9 mouse cellular contexts compared by ENCODE assay signal in the genomic region with DNA sequence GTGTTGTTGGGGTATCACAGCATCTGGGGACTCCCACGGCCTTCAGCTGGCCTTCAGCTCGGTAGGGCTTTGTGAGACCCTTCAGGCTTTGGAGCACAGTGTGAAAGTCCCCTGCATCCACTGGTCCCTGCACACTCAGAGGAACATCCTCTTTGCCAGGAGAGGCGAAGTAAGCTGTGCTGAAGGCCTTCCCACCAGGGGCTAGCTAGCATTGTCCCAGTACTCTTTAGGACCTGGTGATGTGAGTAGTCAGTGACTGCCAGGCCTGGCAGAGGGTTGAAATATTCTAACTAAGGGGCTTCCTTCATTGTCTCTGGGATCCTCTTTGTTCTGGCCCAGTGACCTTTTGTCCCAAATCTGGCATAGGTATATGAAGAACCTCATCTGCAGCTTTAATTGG. TPM values are rescaled to one million over a fixed set of nuclear protein-coding genes. Genes with fewer than 3 reads are reported as not detected.
A peak's percentile ranks its signal among the peaks of the same experiment; 100 is the strongest.
DNase-seq lines count a peak whose midpoint lies in the region; ATAC-seq and TF ChIP-seq lines count a peak whose summit lies in the region.
"Had no signal": no experiment of that assay in that cellular context is flagged by ENCODE, and none has a peak within 500 bp of the region (broad histone marks: within the 10 kb centered on the region; RNA-seq: fewer than 3 reads in every experiment).

No protein-coding gene starts in this region.

- 68% methylated on average over 3 of the region's 3 CpGs for WGBS in heart, embryonic 13.5 days
- WGBS in neural tube, embryonic 11.5 days, result 59% methylated on average over 3 of the region's 3 CpGs
- WGBS in intestine, embryonic 15.5 days, result 78% methylated on average over 3 of the region's 3 CpGs
- WGBS in olfactory bulb, adult 2 months, result 50% methylated on average over 3 of the region's 3 CpGs

- no peak overlapping the region for H3K4me2 ChIP-seq in heart, embryonic 13.5 days
- no peak overlapping the region for H3K4me2 ChIP-seq in neural tube, embryonic 11.5 days (ENCODE audit: low read depth)
- H3K4me2 ChIP-seq in intestine, embryonic 15.5 days (replicated peaks), result no peak overlapping the region
- H3K4me2 ChIP-seq: liver, embryonic 12.5 days had no signal

- H3K9me3 ChIP-seq in heart, embryonic 13.5 days, result no peaks in the 10 kb centered on the region
- no peaks in the 10 kb centered on the region for H3K9me3 ChIP-seq in neural tube, embryonic 11.5 days (ENCODE audit: control insufficient read depth, low read length)
- H3K9me3 ChIP-seq in intestine, embryonic 15.5 days, result no peaks in the 10 kb centered on the region
- H3K9me3 ChIP-seq: liver, embryonic 12.5 days had no signal

- peaks cover 14% of the 10 kb centered on the region for H3K4me1 ChIP-seq in heart, embryonic 13.5 days
- H3K4me1 ChIP-seq in neural tube, embryonic 11.5 days (ENCODE audit: control insufficient read depth, insufficient read depth, low read length), result peaks cover 4% of the 10 kb centered on the region
- H3K4me1 ChIP-seq in intestine, embryonic 15.5 days (replicated peaks), result peaks cover 8% of the 10 kb centered on the region
- H3K4me1 ChIP-seq in olfactory bulb, adult 2 months (ENCODE audit: control insufficient read depth, insufficient read depth, low read length), result peaks cover 25% of the 10 kb centered on the region
- H3K4me1 ChIP-seq: liver, embryonic 12.5 days had no signal

- no peak overlapping the region for H3K4me3 ChIP-seq in heart, embryonic 13.5 days
- no peak overlapping the region for H3K4me3 ChIP-seq in neural tube, embryonic 11.5 days (ENCODE audit: low read depth, low read length)
- no peak overlapping the region for H3K4me3 ChIP-seq in intestine, embryonic 15.5 days (replicated peaks)
- no peak overlapping the region for H3K4me3 ChIP-seq in olfactory bulb, adult 2 months (ENCODE audit: insufficient read depth, low read depth, low read length)
- H3K4me3 ChIP-seq: liver, embryonic 12.5 days had no signal

- TF ChIP-seq CTCF in olfactory bulb, adult 2 months (IDR thresholded peaks at IDR 0.05; ENCODE audit: insufficient read depth, low read depth, low read length), result no peak

- TF ChIP-seq POLR2A in olfactory bulb, adult 2 months (IDR thresholded peaks at IDR 0.05; ENCODE audit: insufficient read depth, low read depth, low read length), result no peak

- H3K9ac ChIP-seq in heart, embryonic 13.5 days, result peak overlapping the region; percentile 44; the same call in 1 of the 2 replicates
- H3K9ac ChIP-seq in neural tube, embryonic 11.5 days (ENCODE audit: low read length), result peak overlapping the region; percentile 26; the same call in 1 of the 2 replicates
- no peak overlapping the region for H3K9ac ChIP-seq in intestine, embryonic 15.5 days
- H3K9ac ChIP-seq: liver, embryonic 12.5 days had no signal

- H3K27ac ChIP-seq in heart, embryonic 13.5 days (replicated peaks), result peak overlapping the region; percentile 56
- H3K27ac ChIP-seq in neural tube, embryonic 11.5 days (ENCODE audit: low read depth, low read length), result no peak overlapping the region
- H3K27ac ChIP-seq in intestine, embryonic 15.5 days, result 0 out of 2 replicates have a peak overlapping the region, but pooled peaks have one; percentile 36
- H3K27ac ChIP-seq in olfactory bulb, adult 2 months (ENCODE audit: insufficient read depth, low read depth, low read length), result peak overlapping the region; percentile 84
- H3K27ac ChIP-seq: liver, embryonic 12.5 days had no signal

- no peaks in the 10 kb centered on the region for H3K36me3 ChIP-seq in heart, embryonic 13.5 days
- no peaks in the 10 kb centered on the region for H3K36me3 ChIP-seq in neural tube, embryonic 11.5 days (ENCODE audit: control insufficient read depth, insufficient read depth, low read length)
- H3K36me3 ChIP-seq in intestine, embryonic 15.5 days, result no peaks in the 10 kb centered on the region
- H3K36me3 ChIP-seq: liver, embryonic 12.5 days had no signal

- ATAC-seq in heart, embryonic 13.5 days (ENCODE audit: extremely low read depth, insufficient number of reproducible peaks, low FRiP score, low TSS enrichment), result no peak
- no peak for ATAC-seq in neural tube, embryonic 11.5 days (ENCODE audit: insufficient read depth, low FRiP score, low TSS enrichment)
- ATAC-seq in intestine, embryonic 15.5 days, result no peak
- ATAC-seq: liver, embryonic 12.5 days had no signal

- DNase-seq in heart, adult 8-10 months (ENCODE audit: low spot score), result no peak
- DNase-seq in neural tube, embryonic 11.5 days (ENCODE audit: low spot score), result no peak
- DNase-seq in neural tube, embryonic 10.5 days (ENCODE audit: extremely low spot score, low spot score), result no peak
- no peak for DNase-seq in urinary bladder, postnatal 4 days (ENCODE audit: low spot score in 2 of 2)
- DNase-seq in cerebellum, adult 9-10 months, result no peak

- H3K27me3 ChIP-seq in heart, embryonic 13.5 days (replicated peaks), result no peaks in the 10 kb centered on the region
- H3K27me3 ChIP-seq in neural tube, embryonic 11.5 days (ENCODE audit: control insufficient read depth, insufficient read depth, low read length), result no peaks in the 10 kb centered on the region
- H3K27me3 ChIP-seq in intestine, embryonic 15.5 days (replicated peaks), result no peaks in the 10 kb centered on the region
- H3K27me3 ChIP-seq: liver, embryonic 12.5 days had no signal

RNA-seq across cellular contexts. Expression of a gene that starts 13.8 kb away (rescaled TPM):
- 60.7 and 61.4 TPM in 2 replicates for polyA plus RNA-seq in heart, embryonic 13.5 days (2015; fragmentation: Nextera tagmentation; extraction: Ambion mirVana)
- 100 to 1,000 TPM in 3 of 4 experiments, 10 to 100 TPM in 1; 97.3 to 119 (median 109) TPM for total RNA-seq in heart, adult 8-10 months (2022)
- polyA plus RNA-seq in neural tube, embryonic 11.5 days (2014; fragmentation: Nextera tagmentation; extraction: Ambion mirVana), result 24.6 and 24.9 TPM in 2 replicates
- 46.5 and 49.3 TPM in 2 replicates for polyA plus RNA-seq in intestine, embryonic 15.5 days (2015; fragmentation: Nextera tagmentation; extraction: Ambion mirVana)
- not detected in 2 replicates for polyA plus RNA-seq in olfactory bulb, adult 2 months (2012; ENCODE audit: insufficient read depth, insufficient read length, low replicate concordance, missing spikeins)

RNA-seq across cellular contexts. Expression of a gene that starts 14.4 kb away (rescaled TPM):
- 1.5 and 1.9 TPM in 2 replicates for polyA plus RNA-seq in heart, embryonic 13.5 days (2015; fragmentation: Nextera tagmentation; extraction: Ambion mirVana)
- 1 to 10 TPM in 1 of 4 experiments, under 1 TPM in 3; 0.22 to 1.5 (median 0.74) TPM for total RNA-seq in heart, adult 8-10 months (2022)
- polyA plus RNA-seq in neural tube, embryonic 11.5 days (2014; fragmentation: Nextera tagmentation; extraction: Ambion mirVana), result 0.61 and 1.4 TPM in 2 replicates
- polyA plus RNA-seq in intestine, embryonic 15.5 days (2015; fragmentation: Nextera tagmentation; extraction: Ambion mirVana), result 2.0 TPM in 2 replicates
- polyA plus RNA-seq in olfactory bulb, adult 2 months (2012; ENCODE audit: insufficient read depth, insufficient read length, low replicate concordance, missing spikeins), result not detected in 2 replicates

RNA-seq across cellular contexts. Expression of a gene that starts 42.7 kb away (rescaled TPM):
- 6.1 and 6.5 TPM in 2 replicates for polyA plus RNA-seq in heart, embryonic 13.5 days (2015; fragmentation: Nextera tagmentation; extraction: Ambion mirVana)
- 1 to 10 TPM; 4.2 to 4.9 (median 4.6) TPM for total RNA-seq in heart, adult 8-10 months (2022)
- 7.6 and 8.4 TPM in 2 replicates for polyA plus RNA-seq in neural tube, embryonic 11.5 days (2014; fragmentation: Nextera tagmentation; extraction: Ambion mirVana)
- polyA plus RNA-seq in intestine, embryonic 15.5 days (2015; fragmentation: Nextera tagmentation; extraction: Ambion mirVana), result 11.7 and 11.9 TPM in 2 replicates
- polyA plus RNA-seq in olfactory bulb, adult 2 months (2012; ENCODE audit: insufficient read depth, insufficient read length, low replicate concordance, missing spikeins), result not detected in 2 replicates

RNA-seq across cellular contexts. Expression of a gene that starts 52.4 kb away (rescaled TPM):
- polyA plus RNA-seq in heart, embryonic 13.5 days (2015; fragmentation: Nextera tagmentation; extraction: Ambion mirVana), result 192 and 199 TPM in 2 replicates
- 100 to 1,000 TPM; 247 to 395 (median 323) TPM for total RNA-seq in heart, adult 8-10 months (2022)
- polyA plus RNA-seq in neural tube, embryonic 11.5 days (2014; fragmentation: Nextera tagmentation; extraction: Ambion mirVana), result 496 and 500 TPM in 2 replicates
- polyA plus RNA-seq in intestine, embryonic 15.5 days (2015; fragmentation: Nextera tagmentation; extraction: Ambion mirVana), result 257 and 283 TPM in 2 replicates
- 601 and 983 TPM in 2 replicates for polyA plus RNA-seq in olfactory bulb, adult 2 months (2012; ENCODE audit: insufficient read depth, insufficient read length, low replicate concordance, missing spikeins)

RNA-seq across cellular contexts. Expression of a gene that starts 52.4 kb away (rescaled TPM):
- 11.5 and 13.7 TPM in 2 replicates for polyA plus RNA-seq in heart, embryonic 13.5 days (2015; fragmentation: Nextera tagmentation; extraction: Ambion mirVana)
- total RNA-seq in heart, adult 8-10 months (2022), result 1 to 10 TPM; 3.3 to 6.1 (median 5.3) TPM
- polyA plus RNA-seq in neural tube, embryonic 11.5 days (2014; fragmentation: Nextera tagmentation; extraction: Ambion mirVana), result 19.0 and 22.9 TPM in 2 replicates
- polyA plus RNA-seq in intestine, embryonic 15.5 days (2015; fragmentation: Nextera tagmentation; extraction: Ambion mirVana), result 14.6 and 16.3 TPM in 2 replicates
- not detected in 2 replicates for polyA plus RNA-seq in olfactory bulb, adult 2 months (2012; ENCODE audit: insufficient read depth, insufficient read length, low replicate concordance, missing spikeins)
